Mouse (Mus musculus): Measurements from ENCODE around the gene Rnf212.

Gene Rnf212

GRCm38 (mm10) chr5:108713096-108713495 lies 61.7 kb downstream of the Rnf212 start:
- DNase-seq (ENCODE audit: low read depth, low spot score): no peak

GRCm38 (mm10) chr5:108711968-108712367 lies 62.8 kb downstream of the Rnf212 start:
- no peak for DNase-seq (ENCODE audit: low read depth, low spot score)

GRCm38 (mm10) chr5:108708981-108709731 lies 65.6 kb downstream of the Rnf212 start:
- no peak for DNase-seq (ENCODE audit: low read depth, low spot score)

- DNase-seq (ENCODE audit: low read depth, low spot score): no peak
Observed at GRCm38 (mm10) chr5:108708419-108708818, 66.4 kb downstream of the Rnf212 start.

- DNase-seq (ENCODE audit: low read depth, low spot score): no peak
Observed at GRCm38 (mm10) chr5:108707758-108708157, 67.0 kb downstream of the Rnf212 start.

- DNase-seq (ENCODE audit: low read depth, low spot score): no peak
Observed at GRCm38 (mm10) chr5:108703754-108704626, 70.8 kb downstream of the Rnf212 start.

GRCm38 (mm10) chr5:108701341-108702021 lies 73.3 kb downstream of the Rnf212 start:
- no peak for DNase-seq (ENCODE audit: low read depth, low spot score)

GRCm38 (mm10) chr5:108700346-108700745 lies 74.4 kb downstream of the Rnf212 start:
- DNase-seq (ENCODE audit: low read depth, low spot score): no peak

- DNase-seq (ENCODE audit: low read depth, low spot score): no peak
Observed at GRCm38 (mm10) chr5:108697341-108697753, 77.4 kb downstream of the Rnf212 start.

GRCm38 (mm10) chr5:108696542-108696941 lies 78.2 kb downstream of the Rnf212 start:
- DNase-seq (ENCODE audit: low read depth, low spot score): no peak

- no peak for DNase-seq (ENCODE audit: low read depth, low spot score)
Observed at GRCm38 (mm10) chr5:108695861-108696260, 78.9 kb downstream of the Rnf212 start.

GRCm38 (mm10) chr5:108694352-108695261 lies 80.2 kb downstream of the Rnf212 start:
- DNase-seq (ENCODE audit: low read depth, low spot score): peak; percentile 47

GRCm38 (mm10) chr5:108693872-108694288 lies 80.9 kb downstream of the Rnf212 start:
- DNase-seq (ENCODE audit: low read depth, low spot score): peak; percentile 93

- peak; percentile 79 for DNase-seq (ENCODE audit: low read depth, low spot score)
Observed at GRCm38 (mm10) chr5:108692271-108692670, 82.5 kb downstream of the Rnf212 start, which contains the start of gene Fgfrl1. Gene Fgfrl1, plus strand, starts transcription at chr5:108692382.

GRCm38 (mm10) chr5:108691152-108691551 lies 83.6 kb downstream of the Rnf212 start:
- DNase-seq (ENCODE audit: low read depth, low spot score): peak; percentile 48

GRCm38 (mm10) chr5:108689091-108689490 lies 85.7 kb downstream of the Rnf212 start:
- no peak for DNase-seq (ENCODE audit: low read depth, low spot score)

GRCm38 (mm10) chr5:108680871-108681270 lies 93.9 kb downstream of the Rnf212 start:
- no peak for DNase-seq (ENCODE audit: low read depth, low spot score)

GRCm38 (mm10) chr5:108679909-108680308 lies 94.9 kb downstream of the Rnf212 start:
- DNase-seq (ENCODE audit: low read depth, low spot score): no peak

All from CD4-positive helper T cell, adult 2 months (primary cell).